11 mouse cellular contexts compared by ENCODE assay signal in the genomic region with DNA sequence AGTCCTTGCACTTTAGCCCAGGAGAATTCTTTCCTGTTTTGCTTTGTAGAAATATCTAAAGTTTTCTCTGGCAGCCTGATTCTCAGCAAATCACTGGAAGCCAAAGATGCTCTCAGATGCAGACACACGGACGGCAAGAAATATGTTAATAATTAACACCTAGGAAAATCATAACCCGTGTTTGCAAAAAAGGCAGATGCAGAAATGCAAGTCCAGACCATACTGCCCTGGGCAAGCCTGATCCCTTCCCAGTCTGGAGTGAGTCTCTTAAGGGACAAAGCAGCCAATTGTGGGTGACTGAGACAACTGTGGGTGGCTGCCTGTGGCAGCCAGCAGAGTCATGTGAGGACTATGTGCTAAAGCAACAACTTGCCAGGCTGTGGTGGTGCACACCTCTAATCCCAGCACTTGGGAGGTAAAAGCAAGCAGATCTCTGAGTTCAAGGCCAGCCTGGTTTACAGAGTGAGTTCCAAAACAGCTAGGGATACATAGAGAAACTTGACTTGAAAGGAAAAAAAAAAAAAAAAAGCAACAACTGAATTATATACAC.
A peak's percentile ranks its signal among the peaks of the same experiment; 100 is the strongest.
DNase-seq lines count a peak whose midpoint lies in the region; ATAC-seq lines count a peak whose summit lies in the region.
"Had no signal": no experiment of that assay in that cellular context is flagged by ENCODE, and none has a peak within 500 bp of the region (broad histone marks: within the 10 kb centered on the region; RNA-seq: fewer than 3 reads in every experiment).

No protein-coding gene starts in this region.

- ATAC-seq in erythroid progenitor cell, adult 5-6 weeks (replicated peaks; ENCODE audit: low FRiP score, poor library complexity, severe bottlenecking): no peak
- ATAC-seq: forebrain, embryonic 15.5 days had no signal

- peak; percentile 43 for DNase-seq in kidney, adult 9 months
- no peak for DNase-seq in kidney, postnatal 4 days
- DNase-seq in 3T3-L1 (ENCODE audit: low read depth, low spot score): peak; percentile 13
- peak; percentile 23 to 28 for DNase-seq in CD8-positive naive resting alpha-beta T cell, adult 2 months (ENCODE audit: low read depth in 2 of 2, low spot score in 2 of 2)
- DNase-seq in kidney, postnatal 14 days: peak; percentile 38
- DNase-seq in adrenal gland, postnatal 10 days: no peak
- DNase-seq in spleen, postnatal 14 days (ENCODE audit: low spot score in 2 of 2): no peak
- DNase-seq: cerebellum, adult 11 months; heart, postnatal 36 days had no signal

Comparison
In these comparisons a context has a peak if more than half of its experiments do, and no peak if none do; other contexts are left out.
1. DNase-seq: peak in kidney, adult 9 months (single experiment), 3T3-L1 (single experiment), CD8-positive naive resting alpha-beta T cell, adult 2 months (2 of 2) and kidney, postnatal 14 days (single experiment); none in kidney, postnatal 4 days (0 of 2), adrenal gland, postnatal 10 days (single experiment) and spleen, postnatal 14 days (0 of 2).